Mouse (Mus musculus) kidney, postnatal 14 days (tissue): ENCODE results near the gene 1700086D15Rik.

ENCODE experiments used
- DNase-seq: peaks from one replicate; pipeline ENCODE4 v3.0.0; 2022; ENCODE audit warnings: mixed read lengths

1700086D15Rik gene

DNA sequence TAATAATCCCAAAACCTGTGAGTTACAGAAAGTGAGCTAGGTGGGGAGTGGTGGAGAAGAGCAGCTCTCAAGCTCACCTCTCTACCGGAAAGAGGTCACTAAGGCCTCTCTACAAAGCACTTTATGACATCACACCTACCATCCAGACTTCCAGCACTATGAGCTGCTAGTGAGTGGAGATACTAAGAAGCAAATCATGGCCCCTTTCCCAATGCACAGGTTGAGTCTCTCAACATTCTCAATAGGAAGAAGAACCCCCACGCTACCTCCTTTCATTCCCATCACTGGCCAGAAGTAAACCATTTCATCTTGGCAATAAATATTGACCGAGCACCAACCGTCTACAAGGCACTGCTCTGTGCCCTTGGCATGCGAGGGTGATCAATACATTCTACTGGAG is at the start of gene 1700086D15Rik:
1700086D15Rik (minus strand) TSS at position 101 of the 400 bp plus-strand sequence.
- no peak for DNase-seq

DNA sequence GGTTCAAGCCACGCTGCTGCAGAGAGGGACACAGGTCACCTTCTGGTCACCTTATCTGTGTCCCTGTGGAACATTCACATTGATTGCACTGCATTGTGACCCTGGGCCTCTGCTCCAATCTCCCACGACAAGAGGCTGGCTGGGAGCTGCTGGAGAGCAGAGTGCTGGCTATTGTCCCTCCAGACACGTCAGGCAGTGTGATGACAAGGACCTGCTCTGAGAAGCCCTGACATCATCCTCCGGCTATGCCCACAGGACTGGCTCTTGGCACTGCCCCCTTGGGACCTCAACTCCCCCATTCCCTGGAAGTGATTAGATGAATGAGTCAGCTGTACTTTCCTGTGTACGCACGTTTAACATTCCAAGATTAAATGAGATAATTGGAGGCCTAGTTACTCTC is 49.8 kb upstream of the 1700086D15Rik start:
- DNase-seq = no peak

DNA sequence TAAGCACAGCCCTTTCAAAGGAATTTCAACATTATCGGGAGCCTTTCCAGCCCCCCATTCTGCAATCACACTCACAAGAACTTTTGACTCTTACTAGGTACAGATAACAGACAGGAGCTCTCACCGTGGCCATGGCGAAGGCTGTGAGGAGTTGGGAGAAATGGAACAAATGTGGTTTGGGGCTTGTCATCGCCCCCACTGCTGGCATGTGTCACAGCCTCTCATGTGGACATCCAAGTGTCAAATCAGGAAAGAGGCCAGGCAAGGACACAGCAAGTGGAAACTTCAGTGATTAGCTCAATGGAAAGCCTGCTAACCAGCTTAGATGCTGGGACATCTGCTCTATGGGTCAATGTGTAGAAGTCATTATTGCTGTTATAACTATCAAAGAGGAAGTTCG is 45.6 kb upstream of the 1700086D15Rik start:
- DNase-seq = no peak

DNA sequence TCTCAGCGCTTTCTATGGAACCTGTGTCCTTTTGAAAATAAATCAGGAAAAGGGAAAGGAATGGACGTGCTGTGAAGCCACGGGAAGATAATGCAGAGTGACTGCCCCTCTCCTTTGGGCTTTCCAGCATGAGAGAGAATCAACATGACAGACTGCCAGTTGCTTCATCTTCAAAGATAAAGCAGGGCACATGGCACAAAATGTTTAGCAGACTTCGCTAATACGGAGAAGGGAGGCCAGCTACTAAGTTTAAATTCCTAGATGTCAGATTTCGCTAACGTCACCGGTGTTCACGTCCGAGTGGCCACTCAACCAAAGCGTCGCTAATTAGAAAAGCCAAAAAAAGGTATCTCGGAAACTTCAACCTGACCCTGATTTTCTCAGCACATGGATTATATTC is 45.0 kb upstream of the 1700086D15Rik start:
- DNase-seq = no peak

DNA sequence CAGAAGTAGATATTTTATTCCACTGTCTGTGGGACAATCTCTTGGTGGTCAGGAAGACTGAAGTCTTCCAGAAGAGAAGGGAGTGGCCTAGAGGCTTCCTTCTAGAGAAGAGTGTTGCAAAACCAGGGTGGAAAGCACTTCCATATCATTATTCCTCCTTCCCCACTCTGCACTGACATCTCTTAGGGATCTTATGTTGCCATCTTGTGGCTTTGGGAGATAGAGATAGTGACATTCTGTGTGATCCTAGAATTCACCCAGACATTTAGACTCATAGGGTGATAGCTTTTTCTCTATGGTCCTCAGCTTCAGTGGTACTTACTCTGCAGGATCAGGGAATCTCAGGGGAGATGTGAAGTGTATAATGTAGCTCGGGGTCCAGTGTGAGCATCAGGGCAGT is 43.3 kb upstream of the 1700086D15Rik start:
- no peak for DNase-seq

DNA sequence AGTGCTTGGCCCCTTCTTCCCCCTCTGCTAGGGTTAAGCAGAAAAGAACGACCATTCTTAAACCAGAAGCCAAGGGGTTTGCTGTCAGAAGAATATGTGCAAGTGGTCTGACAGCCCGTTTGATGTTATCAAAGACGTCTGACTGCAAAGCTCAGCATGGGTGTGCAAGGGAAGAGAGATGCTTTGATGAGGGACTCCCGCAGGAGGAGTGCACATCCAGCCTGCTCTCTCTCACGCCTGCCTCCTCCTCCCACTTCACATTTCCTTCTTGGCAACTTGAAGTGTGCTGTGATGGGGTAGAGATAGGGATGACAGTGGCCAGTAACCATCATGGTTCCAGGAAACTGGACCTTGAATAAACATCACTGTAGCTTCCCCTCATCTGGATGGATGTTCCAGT is 42.5 kb upstream of the 1700086D15Rik start:
- DNase-seq = no peak

DNA sequence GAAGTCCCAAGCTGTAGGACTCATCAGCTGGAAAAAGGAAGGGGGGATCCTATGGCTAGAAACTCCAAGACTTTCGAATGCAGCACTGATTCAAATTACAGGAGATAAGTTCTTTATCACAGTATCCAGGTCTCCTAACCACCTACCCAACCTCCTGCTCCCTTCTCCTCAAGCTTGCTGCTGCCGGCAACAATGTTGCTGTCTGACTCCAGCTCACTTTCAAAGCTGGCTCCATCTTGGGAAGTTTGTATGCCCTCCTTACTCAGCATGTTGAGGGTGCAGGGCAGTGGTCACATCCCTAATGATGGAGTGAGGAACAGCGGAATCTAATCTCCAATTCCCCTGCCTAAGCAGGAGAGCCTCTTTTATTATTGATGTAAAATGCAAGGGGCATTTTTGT is 38.3 kb upstream of the 1700086D15Rik start:
- no peak for DNase-seq

DNA sequence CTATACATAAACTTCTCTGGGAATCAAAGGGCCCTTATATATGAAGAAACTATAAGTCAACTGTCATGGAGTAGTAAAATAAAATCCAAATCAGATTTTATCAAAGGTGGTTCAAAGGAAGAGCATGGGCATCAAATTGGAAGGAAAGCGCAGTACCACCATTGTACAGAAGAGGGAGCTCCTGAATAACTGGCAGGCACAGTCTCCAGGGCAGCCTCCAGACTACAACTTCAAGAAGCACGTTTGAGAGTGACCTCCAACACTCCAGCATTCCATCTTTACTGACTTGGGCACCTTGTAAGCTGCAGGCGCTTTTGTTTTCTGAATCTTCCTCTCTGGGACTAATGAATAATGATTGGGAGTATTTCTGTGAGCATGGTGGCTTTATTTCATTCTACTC is 37.6 kb upstream of the 1700086D15Rik start:
- peak; percentile 79 for DNase-seq

DNA sequence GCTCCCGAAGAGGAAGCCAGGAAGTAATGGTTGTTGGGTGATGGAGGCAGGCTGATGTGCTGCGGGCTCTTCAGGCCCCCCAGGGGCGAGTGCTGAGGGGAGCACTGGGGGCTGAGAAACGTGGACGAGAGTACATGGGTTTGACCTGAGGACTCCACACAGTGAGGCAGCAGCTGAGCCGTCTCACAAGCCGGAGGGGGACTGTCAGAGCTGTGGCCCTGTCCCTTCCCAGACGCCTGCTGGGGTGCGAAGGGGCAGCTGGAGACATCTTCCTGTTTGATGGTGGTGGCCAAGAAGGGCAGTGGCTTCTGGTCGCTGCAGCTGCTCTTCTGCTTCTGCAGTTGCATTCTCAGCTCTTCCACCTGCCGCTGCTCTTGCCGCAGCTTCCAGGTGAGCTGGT is 27.3 kb upstream of the 1700086D15Rik start:
- DNase-seq = peak; percentile 34

DNA sequence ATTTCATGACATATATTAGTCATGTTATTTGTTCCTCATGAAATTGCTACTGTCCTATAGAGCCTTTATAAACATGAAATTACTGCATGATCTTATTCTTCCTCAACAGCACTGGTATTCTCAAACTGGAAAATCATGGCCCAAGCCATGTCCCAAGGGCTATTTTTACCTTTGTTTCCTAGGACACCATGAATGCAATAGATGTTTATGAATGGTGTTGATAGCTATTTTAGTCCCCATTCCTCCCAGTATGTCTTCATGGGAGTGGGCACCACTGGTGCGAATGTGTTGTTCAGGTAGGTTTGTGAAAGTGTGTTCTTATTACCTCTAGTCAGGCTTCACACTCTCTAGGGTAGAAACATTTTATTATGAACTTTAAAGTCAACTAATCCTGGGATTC is 25.4 kb upstream of the 1700086D15Rik start:
- DNase-seq = no peak

DNA sequence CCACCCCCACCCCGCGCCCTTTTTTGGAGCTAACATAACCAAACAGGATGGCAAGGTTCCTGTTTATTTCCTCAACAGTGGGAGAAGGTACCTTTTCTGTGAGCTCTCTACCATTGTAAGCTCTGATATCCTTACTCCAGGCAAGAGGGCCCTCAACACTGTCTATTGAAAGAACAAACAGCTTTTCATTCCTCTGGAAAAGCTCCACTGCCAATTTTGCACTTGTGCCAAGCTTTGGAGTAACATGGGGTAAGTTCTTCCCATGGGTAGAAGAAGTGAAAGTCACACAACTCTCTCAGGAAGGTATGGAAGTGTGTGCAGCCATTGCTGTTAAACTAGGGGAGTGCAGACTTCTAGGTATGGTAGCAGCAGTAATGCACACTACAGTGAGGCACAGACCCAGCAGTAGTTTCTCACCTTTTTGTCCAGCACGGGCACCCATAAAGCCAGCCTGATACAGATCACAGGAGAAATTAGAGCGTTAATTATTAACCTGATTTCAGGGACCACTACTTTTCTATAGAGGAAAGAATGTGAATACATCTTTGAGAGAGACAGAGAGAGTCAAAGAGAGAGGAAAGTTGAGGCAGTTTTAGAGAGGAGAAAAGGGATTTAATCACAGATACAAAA is 10.5 kb upstream of the 1700086D15Rik start:
- DNase-seq = peak; percentile 17

DNA sequence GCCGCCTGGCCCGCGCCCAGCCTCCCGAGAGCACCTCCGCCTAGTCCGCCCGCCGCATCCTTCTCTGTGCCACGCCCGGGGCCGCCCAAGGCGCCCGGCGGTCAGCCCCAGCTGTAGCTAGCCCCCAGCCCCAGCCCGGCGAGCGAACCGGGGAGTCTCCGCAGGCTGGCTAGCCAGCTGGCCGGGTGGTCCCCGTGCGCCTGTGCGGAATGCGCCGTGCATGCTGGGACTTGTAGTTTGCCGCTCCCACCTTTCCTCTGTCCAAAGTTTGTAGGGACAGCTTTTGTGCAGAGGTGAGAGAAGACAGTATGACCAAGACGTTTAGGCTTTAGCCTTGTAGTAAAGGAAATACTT is 3.1 kb upstream of the 1700086D15Rik start, which contains the start of gene Arhgap44:
Arhgap44 (minus strand) TSS at position 195 of the 354 bp plus-strand sequence.
- DNase-seq = peak; percentile 83

DNA sequence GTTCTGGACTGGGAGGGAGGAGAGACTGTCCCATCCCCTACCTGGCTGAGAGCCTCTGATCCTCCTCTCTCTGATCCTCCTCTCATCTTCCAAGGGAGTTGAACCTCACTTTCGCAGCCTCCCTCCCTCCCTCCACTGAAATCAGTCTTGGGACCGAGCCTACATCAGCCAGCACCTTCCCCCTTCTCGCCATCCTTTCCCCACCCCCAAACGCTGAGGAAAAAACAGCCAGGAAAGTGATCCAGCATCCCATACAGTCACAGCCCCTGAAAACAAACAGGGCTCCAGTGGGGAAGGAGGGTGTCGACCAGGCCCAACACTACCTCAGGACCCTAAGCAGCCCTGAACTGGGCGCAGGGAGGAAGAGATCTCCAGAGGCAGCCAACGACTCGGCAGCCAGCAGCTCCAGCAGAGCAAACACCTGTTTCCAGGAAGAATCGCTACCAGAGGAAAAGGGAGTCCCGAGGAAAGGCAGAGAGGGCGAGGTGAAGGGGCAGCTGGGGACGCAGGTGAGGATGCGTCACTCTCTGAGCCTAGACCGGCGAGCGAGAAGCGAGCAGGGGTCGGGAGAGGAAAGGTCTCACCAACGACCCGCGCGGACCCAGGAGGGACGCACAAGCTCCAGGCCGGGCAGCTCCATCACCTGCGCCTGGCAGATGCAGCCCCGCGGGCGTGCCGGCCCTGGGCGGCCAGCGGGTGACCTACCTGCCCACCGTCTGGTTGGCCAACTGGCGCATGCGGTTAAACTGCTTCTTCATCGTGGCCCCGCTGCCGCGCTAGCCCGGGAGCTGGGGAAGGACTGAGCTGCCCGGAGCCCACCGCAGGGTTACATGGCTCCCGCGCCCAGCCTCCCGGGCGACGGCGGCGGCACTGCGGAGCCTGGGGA is 2.4 kb upstream of the 1700086D15Rik start:
- DNase-seq = peak; percentile 33

DNA sequence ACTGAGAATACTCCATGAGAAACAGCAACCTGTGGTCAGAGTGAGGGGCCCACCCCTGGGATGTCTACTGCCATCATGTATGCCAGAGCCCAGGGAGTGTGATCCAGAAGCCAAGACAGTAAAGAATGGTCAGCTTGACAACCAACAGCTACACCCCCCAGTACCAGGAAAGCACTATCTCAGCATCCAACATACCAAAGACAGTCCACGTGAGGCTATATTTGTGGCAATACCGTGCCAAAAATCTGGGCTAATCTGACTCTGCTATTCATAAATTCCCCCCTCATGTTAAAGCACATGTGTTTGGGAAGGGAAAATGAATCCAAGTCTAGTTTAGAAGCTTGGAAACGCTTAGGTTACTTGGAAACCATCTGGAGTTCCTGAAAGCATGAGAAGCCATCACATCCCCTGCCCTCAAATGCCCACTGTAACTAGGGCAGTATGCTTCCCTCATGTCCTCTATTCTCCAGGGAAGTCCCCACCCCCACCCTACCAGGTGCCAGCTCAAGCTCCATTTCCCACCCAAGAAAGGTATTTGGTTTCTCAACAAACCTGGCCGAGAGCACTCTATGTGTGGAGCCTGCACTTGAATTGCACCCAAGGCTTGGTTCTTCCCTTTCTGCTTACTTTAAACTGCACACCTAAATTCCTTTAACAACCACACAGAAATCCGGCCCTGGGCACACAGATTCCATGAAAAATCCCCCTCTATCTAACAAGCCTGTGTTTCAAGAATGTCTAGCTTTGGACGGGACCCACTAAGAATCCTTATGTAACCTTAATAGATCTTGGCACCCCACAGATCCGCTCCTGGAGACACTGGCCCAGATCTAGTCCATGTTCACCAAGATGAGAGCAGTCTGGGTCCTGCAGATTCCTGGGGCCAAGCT is 1.5 kb upstream of the 1700086D15Rik start:
- no peak for DNase-seq

DNA sequence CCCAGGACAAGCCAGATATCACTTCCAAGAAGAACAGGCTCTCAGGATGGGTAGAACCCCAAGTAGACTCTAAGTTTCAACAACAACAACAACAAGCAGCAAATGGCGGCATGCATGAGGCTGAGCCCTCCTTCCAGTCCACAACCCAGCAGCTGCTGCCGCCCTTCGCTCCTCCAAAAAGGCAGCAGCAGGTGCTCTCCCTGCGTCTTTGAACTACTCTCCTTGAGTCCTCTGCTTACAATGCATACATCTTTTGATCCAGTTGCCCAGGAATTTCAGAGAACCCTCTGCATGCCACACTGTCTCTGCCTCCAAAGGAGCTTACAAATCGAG is 1.1 kb downstream of the 1700086D15Rik start:
- no peak for DNase-seq

DNA sequence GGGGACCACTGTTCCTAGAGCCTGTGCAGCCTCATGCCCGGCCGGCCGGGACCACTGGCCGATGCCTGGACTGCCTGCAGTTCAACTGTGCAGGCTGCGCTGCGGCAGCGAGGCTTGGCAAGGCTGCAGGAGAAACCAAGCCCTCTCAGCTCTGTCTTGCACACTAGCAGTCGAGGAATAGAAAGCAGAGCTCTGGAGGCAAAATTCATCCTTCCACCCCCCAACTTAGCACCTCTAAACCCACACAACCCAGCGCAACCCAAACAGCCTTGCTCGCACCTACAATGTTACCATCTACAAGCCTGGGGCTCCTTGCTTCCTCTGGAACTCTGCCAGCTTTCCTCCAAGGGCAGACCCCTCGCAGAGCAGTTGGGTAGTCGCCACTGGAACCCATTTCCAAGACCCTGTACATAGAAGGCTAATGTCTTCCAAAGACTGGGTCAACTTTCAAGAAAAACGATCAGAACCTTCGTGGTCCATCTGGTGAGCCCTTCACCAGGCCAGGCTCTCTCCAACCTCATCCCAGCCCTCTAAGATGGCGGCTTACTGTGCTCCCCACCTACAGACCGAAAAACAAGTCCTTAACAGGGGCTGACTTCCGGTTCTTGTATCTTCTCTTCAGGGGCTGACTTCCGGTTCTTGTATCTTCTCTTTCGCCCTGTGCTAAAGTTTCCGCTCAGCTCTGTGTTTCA is 1.6 kb downstream of the 1700086D15Rik start:
- DNase-seq = no peak

DNA sequence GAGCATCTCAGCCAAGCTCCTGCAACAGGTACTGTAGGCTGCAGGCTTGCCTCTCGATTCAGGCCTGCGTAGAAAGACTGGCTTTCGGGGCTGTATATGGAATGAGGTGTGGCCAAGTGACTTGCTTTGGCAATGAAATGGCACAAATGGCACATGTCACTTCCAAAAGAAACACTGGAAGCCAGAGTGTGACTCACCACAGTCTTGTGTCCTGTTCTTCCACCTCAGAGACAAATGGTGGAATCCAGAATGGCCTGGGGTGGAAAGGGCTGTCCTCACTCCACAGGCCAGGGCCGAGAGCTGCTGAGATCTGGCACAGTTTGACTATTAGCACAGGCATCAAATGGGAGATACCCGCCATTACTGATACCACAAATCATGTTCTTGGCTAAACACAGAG is 6.7 kb downstream of the 1700086D15Rik start:
- no peak for DNase-seq

DNA sequence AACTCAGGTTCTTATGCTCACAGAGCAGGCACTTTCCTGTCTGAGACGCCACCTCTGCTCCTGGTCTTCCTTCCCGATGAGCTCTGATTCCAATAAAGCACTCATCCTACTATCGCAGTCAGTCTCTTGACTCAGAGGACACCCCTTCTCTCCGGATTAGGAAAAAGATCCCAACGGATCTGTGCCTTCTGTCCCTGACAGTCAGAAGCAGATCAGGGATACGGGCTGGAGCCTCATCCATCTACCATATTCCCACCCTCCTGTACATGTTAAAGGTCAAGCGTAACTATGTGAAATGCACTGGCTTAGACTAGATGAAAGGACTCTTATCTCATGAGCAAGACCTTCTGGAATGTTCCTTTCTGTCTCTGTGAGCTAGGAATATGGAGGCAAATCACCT is 11.2 kb downstream of the 1700086D15Rik start:
- no peak for DNase-seq

DNA sequence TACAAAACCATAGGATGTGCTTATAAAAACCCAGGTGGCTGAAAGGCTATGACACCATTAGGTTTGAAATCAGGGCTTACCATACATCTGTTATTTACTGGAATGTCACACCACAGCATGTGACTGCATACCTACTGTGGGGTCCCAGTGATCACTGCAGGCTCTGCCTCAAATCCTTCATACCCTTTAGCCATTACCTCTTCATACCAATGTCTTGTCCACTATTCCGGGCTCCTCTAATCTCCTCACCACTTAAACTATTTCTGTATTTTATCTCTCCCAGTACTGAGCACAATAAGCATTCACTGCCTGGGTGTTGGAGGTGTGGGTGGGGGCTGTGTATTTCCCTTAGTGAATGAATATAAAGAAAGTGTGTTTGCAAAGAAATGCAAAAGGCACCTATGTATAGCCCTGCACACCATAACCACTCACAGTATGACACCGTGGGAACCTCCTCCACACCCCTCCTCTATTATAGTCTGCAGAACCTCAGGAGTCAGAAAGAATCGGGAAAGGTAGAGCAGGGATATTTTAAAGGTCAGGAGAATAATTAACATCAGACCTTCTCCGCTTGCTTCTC is 16.8 kb downstream of the 1700086D15Rik start:
- no peak for DNase-seq

DNA sequence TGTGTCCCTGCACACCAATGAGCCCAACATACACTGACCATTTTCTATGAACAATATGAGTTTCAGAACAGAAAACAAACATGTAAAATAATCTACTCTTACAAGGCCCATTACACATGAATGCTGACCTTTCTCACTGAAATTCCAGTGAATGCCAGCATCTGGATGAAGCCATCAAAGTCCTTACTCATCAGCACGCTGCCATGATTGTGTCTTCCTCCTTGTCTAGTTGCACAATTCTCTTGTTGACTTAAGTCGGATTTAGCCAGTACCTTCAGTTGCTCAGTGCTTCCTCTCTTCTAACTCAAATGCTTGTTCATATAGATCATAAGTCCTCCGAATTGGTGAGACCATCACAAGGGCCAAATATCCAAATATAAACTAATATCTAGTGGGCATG is 20.7 kb downstream of the 1700086D15Rik start:
- no peak for DNase-seq

DNA sequence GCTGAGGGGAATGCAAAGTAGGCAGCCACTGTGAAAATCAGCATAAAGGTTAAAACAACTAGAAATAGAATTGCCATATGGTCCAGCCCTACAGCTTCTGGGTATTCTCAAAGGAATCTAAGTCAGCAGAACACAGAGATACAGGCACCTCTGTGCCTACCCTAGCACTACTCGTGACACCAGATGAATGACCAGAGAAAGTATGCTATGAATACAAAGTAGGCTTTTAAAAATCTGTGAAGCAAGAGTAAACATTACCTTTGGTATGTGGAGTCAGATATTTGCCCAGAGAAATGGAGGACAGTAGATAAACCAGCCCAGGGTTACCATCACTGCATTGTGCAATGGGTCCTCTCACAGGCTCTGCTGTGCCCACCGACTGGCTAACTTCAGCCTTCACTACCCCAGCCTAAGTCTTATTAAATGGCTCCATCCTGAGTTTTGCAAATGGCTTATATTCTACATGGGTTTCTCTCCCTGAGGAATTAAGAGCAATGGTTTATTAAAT is 22.5 kb downstream of the 1700086D15Rik start:
- no peak for DNase-seq

DNA sequence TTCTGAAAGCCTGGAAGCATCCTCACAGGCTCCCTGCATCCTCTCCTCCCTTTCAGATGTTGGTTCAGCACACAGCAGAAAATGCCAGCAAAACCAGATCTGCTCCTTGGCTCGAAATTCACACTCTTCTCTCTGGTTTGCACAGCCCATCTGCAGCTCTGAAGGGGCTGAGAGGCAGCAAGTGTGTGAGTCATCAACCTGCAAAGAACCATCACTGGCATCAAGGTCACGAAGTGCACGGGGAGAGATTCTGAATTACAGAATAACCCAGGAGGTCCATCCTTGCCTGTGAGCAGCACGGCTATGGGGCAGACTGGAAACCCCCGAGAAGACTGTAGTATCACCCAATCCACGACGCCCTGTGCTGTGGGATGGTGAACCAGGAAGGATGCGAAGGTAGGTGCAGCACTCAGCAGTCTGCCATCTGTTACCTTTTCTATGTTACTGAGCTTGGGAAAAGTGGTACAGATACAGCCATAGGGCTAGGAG is 24.4 kb downstream of the 1700086D15Rik start:
- DNase-seq = no peak
